Mouse (Mus musculus) cortical plate, adult 2 months (tissue): ENCODE results near the gene Spast.

ENCODE experiments used
- CTCF ChIP-seq: fragments of 200-500 bp; IDR thresholded peaks from 2 replicates; pipeline ENCODE4 v1.5.1; 2011; ENCODE audit warnings: mild to moderate bottlenecking, control low read depth, low read length; ENCODE audit not compliant: insufficient read depth; ENCODE audit errors: extremely low read depth
- POLR2A ChIP-seq: fragments of 200-500 bp; IDR thresholded peaks from 2 replicates; pipeline ENCODE4 v1.6.1; 2011; ENCODE audit warnings: mild to moderate bottlenecking, low read length, control low read depth; ENCODE audit not compliant: insufficient read depth; ENCODE audit errors: extremely low read depth

DNA sequence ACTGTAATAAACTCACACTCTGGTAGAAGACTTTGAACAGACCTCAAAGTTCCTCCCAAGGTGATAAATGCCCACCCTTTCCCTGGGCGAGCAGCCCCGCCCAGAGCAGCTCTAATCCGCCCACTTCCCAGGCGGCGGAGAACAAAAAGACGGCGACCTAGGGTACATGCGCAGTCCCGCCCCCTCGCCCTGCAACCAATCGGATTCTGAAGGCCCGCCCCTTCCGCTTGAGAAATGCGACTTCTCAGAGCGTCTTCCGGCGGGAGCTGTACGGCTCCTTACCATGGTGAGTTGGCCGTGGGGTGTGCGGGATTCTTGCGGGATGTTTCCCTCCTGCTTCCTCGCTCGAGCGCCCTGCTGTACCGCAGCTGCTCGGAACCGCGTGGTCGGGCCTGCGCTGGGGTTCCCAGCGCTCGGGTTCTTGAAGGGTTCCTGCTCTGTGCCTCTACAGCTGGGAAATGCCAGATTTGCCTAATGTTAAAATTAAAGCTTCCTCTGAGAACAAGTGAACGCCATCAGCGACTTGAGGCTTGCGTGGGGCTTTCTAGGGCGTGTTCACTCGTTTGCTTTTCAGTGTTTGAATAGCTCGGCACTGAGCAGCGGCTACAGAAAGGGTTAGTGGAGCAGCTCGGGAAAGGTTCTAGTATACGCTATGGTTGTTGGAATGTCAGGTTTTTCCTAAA is 56.7 kb downstream of the Spast start, which contains the start of gene Slc30a6:
- peak; percentile 97 for TF ChIP-seq POLR2A
- TF ChIP-seq CTCF = no peak
